Mouse (Mus musculus) kidney, embryonic 15.5 days (tissue): ENCODE data around the gene Hinfp. TPM values are rescaled to one million over a fixed set of nuclear protein-coding genes. Genes with fewer than 3 reads are reported as not detected.

Experiments used
- ATAC-seq: fragments of 200-750 bp; cut with Nextera tagmentation; replicated peaks from 2 replicates; pipeline ENCODE4 v1.8.0; 2017; ENCODE audit warnings: moderate TSS enrichment; ENCODE audit not compliant: low FRiP score
- H3K27ac ChIP-seq: fragments of 300-500 bp; sonication (generic); 2 replicates; pipeline ENCODE4 v1.5.1; 2015; ENCODE audit warnings: mild to moderate bottlenecking, inconsistent platforms
- H3K27me3 ChIP-seq: fragments of 300-500 bp; sonication (generic); 2 replicates; pipeline ENCODE4 v1.6.1; 2015; ENCODE audit warnings: inconsistent platforms
- H3K36me3 ChIP-seq: fragments of 300-500 bp; sonication (generic); 2 replicates; pipeline ENCODE4 v1.6.1; 2015; ENCODE audit warnings: inconsistent platforms
- H3K4me1 ChIP-seq: fragments of 300-500 bp; sonication (generic); 2 replicates; pipeline ENCODE4 v1.6.1; 2015; ENCODE audit warnings: inconsistent platforms
- H3K4me2 ChIP-seq: fragments of 300-500 bp; sonication (generic); 2 replicates; pipeline ENCODE4 v1.6.1; 2015; ENCODE audit warnings: moderate library complexity, mild to moderate bottlenecking, inconsistent platforms
- H3K4me3 ChIP-seq: fragments of 300-500 bp; sonication (generic); replicated peaks from 2 replicates; pipeline ENCODE4 v1.5.1; 2015; ENCODE audit warnings: mild to moderate bottlenecking, inconsistent platforms
- H3K9ac ChIP-seq: fragments of 300-500 bp; sonication (generic); 2 replicates; pipeline ENCODE4 v1.6.1; 2015; ENCODE audit warnings: mild to moderate bottlenecking, inconsistent platforms
- H3K9me3 ChIP-seq: fragments of 300-500 bp; sonication (generic); replicated peaks from 2 replicates; pipeline ENCODE4 v1.6.1; 2016; ENCODE audit warnings: inconsistent platforms
- WGBS: fragments of 180-500 bp; shearing (Covaris S2); methylation state at CpG from one replicate; pipeline ENCODE4 v1.1.7; 2015; ENCODE audit warnings: mixed read lengths; 5-methylcytosine and 5-hydroxymethylcytosine counted together
- polyA plus RNA-seq: library from polyadenylated mRNA; unstranded; fragments of >200 nt; fragmentation: Nextera tagmentation; extraction: Ambion mirVana; gene quantifications from 2 replicates; pipeline ENCODE4 v1.2.1, GENCODE M21; 2015

Gene Hinfp
- 27.1 and 27.9 TPM in 2 replicates for polyA plus RNA-seq

GRCm38 (mm10) chr9:44305466-44306079 lies at the start of gene Hinfp:
TSS of gene Hinfp (minus strand) at chr9:44305671.
- no peaks in the 10 kb centered on the region for H3K27me3 ChIP-seq
- peaks cover 30% of the 10 kb centered on the region for H3K36me3 ChIP-seq
- no peaks in the 10 kb centered on the region for H3K9me3 ChIP-seq
- peaks cover 16% of the 10 kb centered on the region for H3K4me1 ChIP-seq
- under 1% methylated on average over 54 of the region's 54 CpGs for WGBS
- ATAC-seq = peak; percentile 99
- peak within 1 kb of the TSS; percentile 75 for H3K4me2 ChIP-seq
- peak within 1 kb of the TSS; percentile 72 for H3K9ac ChIP-seq
- H3K4me3 ChIP-seq = peak within 1 kb of the TSS; percentile 61
- H3K27ac ChIP-seq = peak within 1 kb of the TSS; percentile 72

GRCm38 (mm10) chr9:44353142-44353541 lies 47.7 kb upstream of the Hinfp start:
- Histone ChIP-seq H3K27ac (no peak overlapping the region), H3K9me3 (no peaks in the 10 kb centered on the region), H3K36me3 (peaks cover 98% of the 10 kb centered on the region), H3K9ac (no peak overlapping the region), H3K27me3 (no peaks in the 10 kb centered on the region), H3K4me2 (no peak overlapping the region), H3K4me3 (no peak overlapping the region), H3K4me1 (no peaks in the 10 kb centered on the region)
- 95% methylated on average over 6 of the region's 6 CpGs for WGBS
- no peak for ATAC-seq

GRCm38 (mm10) chr9:44352337-44352736 lies 46.9 kb upstream of the Hinfp start:
- H3K36me3 ChIP-seq = peaks cover 98% of the 10 kb centered on the region
- no peak for ATAC-seq
- no peak overlapping the region for H3K4me2 ChIP-seq
- no peaks in the 10 kb centered on the region for H3K4me1 ChIP-seq
- H3K9ac ChIP-seq = no peak overlapping the region
- no peaks in the 10 kb centered on the region for H3K9me3 ChIP-seq
- H3K4me3 ChIP-seq = no peak overlapping the region
- H3K27ac ChIP-seq = no peak overlapping the region
- WGBS = 91% methylated on average over 10 of the region's 10 CpGs
- H3K27me3 ChIP-seq = no peaks in the 10 kb centered on the region

- no peak overlapping the region for H3K27ac ChIP-seq
- no peak for ATAC-seq
- no peaks in the 10 kb centered on the region for H3K27me3 ChIP-seq
- peaks cover 98% of the 10 kb centered on the region for H3K36me3 ChIP-seq
- no peaks in the 10 kb centered on the region for H3K9me3 ChIP-seq
- H3K4me2 ChIP-seq = no peak overlapping the region
- H3K4me3 ChIP-seq = no peak overlapping the region
- no peak overlapping the region for H3K9ac ChIP-seq
- 94% methylated on average over 4 of the region's 4 CpGs for WGBS
- no peaks in the 10 kb centered on the region for H3K4me1 ChIP-seq
These were observed 45.9 kb upstream of the Hinfp start for GRCm38 (mm10) chr9:44351396-44351795.

GRCm38 (mm10) chr9:44348546-44348945 lies 43.1 kb upstream of the Hinfp start:
- Histone ChIP-seq H3K4me1 (peaks cover 3% of the 10 kb centered on the region; the same call in 1 of the 2 replicates), H3K9ac (no peak overlapping the region), H3K4me3 (no peak overlapping the region), H3K27me3 (no peaks in the 10 kb centered on the region), H3K36me3 (peaks cover 71% of the 10 kb centered on the region), H3K27ac (no peak overlapping the region), H3K4me2 (no peak overlapping the region), H3K9me3 (no peaks in the 10 kb centered on the region)
- 97% methylated on average over 4 of the region's 4 CpGs for WGBS
- no peak for ATAC-seq

GRCm38 (mm10) chr9:44347621-44348020 lies 42.1 kb upstream of the Hinfp start:
- 91% methylated on average over 4 of the region's 4 CpGs for WGBS
- Histone ChIP-seq H3K27ac (no peak overlapping the region), H3K4me2 (no peak overlapping the region), H3K36me3 (peaks cover 62% of the 10 kb centered on the region), H3K27me3 (no peaks in the 10 kb centered on the region), H3K4me3 (no peak overlapping the region), H3K9ac (no peak overlapping the region), H3K9me3 (no peaks in the 10 kb centered on the region), H3K4me1 (peaks cover 11% of the 10 kb centered on the region)
- ATAC-seq = no peak

- H3K36me3 ChIP-seq = peaks cover 57% of the 10 kb centered on the region
- ATAC-seq = no peak
- WGBS = 90% methylated on average over 9 of the region's 9 CpGs
These were observed 41.7 kb upstream of the Hinfp start for GRCm38 (mm10) chr9:44347166-44347565.

GRCm38 (mm10) chr9:44345570-44346433 lies 40.3 kb upstream of the Hinfp start:
- no peak for ATAC-seq
- WGBS = 92% methylated on average over 6 of the region's 6 CpGs
- H3K27me3 ChIP-seq = no peaks in the 10 kb centered on the region
- H3K9me3 ChIP-seq = no peaks in the 10 kb centered on the region
- no peak overlapping the region for H3K4me2 ChIP-seq
- no peak overlapping the region for H3K9ac ChIP-seq
- H3K4me3 ChIP-seq = no peak overlapping the region
- H3K36me3 ChIP-seq = peaks cover 52% of the 10 kb centered on the region
- peaks cover 18% of the 10 kb centered on the region for H3K4me1 ChIP-seq
- H3K27ac ChIP-seq = no peak overlapping the region

More at GRCm38 (mm10) chr9:44347166-44347565, 41.7 kb upstream of the Hinfp start:
- Histone ChIP-seq H3K4me1 (peaks cover 16% of the 10 kb centered on the region), H3K9ac (no peak overlapping the region), H3K4me2 (no peak overlapping the region), H3K4me3 (no peak overlapping the region), H3K27ac (no peak overlapping the region), H3K27me3 (no peaks in the 10 kb centered on the region), H3K9me3 (no peaks in the 10 kb centered on the region)

- Histone ChIP-seq H3K27ac (peak within 1 kb of the TSS; percentile 100), H3K4me2 (peak within 1 kb of the TSS; percentile 77), H3K27me3 (no peaks in the 10 kb centered on the region), H3K36me3 (peaks cover 50% of the 10 kb centered on the region), H3K9ac (peak within 1 kb of the TSS; percentile 91), H3K9me3 (no peaks in the 10 kb centered on the region), H3K4me1 (peaks cover 18% of the 10 kb centered on the region), H3K4me3 (peak within 1 kb of the TSS; percentile 95)
- WGBS = 0% methylated on average over 39 of the region's 39 CpGs
- ATAC-seq = peak; percentile 95
These were observed 38.4 kb upstream of the Hinfp start, which contains the start of gene Hmbs for GRCm38 (mm10) chr9:44343781-44344421. TSS of gene Hmbs (minus strand) at chr9:44344228.

- Histone ChIP-seq H3K4me3 (peak overlapping the region; percentile 95), H3K4me1 (peaks cover 18% of the 10 kb centered on the region), H3K9me3 (no peaks in the 10 kb centered on the region), H3K36me3 (peaks cover 50% of the 10 kb centered on the region), H3K4me2 (peak overlapping the region; percentile 77), H3K9ac (peak overlapping the region; percentile 91), H3K27ac (peak overlapping the region; percentile 100), H3K27me3 (no peaks in the 10 kb centered on the region)
- WGBS = 10% methylated on average over 6 of the region's 6 CpGs
- ATAC-seq = peak; percentile 41; the same call in 1 of the 2 replicates
These were observed 37.8 kb upstream of the Hinfp start for GRCm38 (mm10) chr9:44343290-44343689.

- H3K4me3 ChIP-seq = peak overlapping the region; percentile 95
- ATAC-seq = no peak
- peak overlapping the region; percentile 100 for H3K27ac ChIP-seq
- no peaks in the 10 kb centered on the region for H3K9me3 ChIP-seq
- no peaks in the 10 kb centered on the region for H3K27me3 ChIP-seq
- H3K4me1 ChIP-seq = peaks cover 22% of the 10 kb centered on the region
- H3K4me2 ChIP-seq = peak overlapping the region; percentile 77
- 89% methylated on average over 1 of the region's 1 CpGs for WGBS
- peaks cover 49% of the 10 kb centered on the region for H3K36me3 ChIP-seq
- H3K9ac ChIP-seq = peak overlapping the region; percentile 91
These were observed 37.1 kb upstream of the Hinfp start for GRCm38 (mm10) chr9:44342605-44343004.
